Mouse (Mus musculus): ENCODE data around the gene Slc26a6. TPM values are rescaled to one million over a fixed set of nuclear protein-coding genes. Genes with fewer than 3 reads are reported as not detected.

Gene Slc26a6
- 4.9 and 6.0 TPM in 2 replicates for polyA plus RNA-seq (2015; fragmentation: Nextera tagmentation; extraction: Ambion mirVana)

GRCm38 (mm10) chr9:108852976-108853375, at the start of gene Slc26a6:
Gene Slc26a6 (plus strand): TSS chr9:108853283.

DNA sequence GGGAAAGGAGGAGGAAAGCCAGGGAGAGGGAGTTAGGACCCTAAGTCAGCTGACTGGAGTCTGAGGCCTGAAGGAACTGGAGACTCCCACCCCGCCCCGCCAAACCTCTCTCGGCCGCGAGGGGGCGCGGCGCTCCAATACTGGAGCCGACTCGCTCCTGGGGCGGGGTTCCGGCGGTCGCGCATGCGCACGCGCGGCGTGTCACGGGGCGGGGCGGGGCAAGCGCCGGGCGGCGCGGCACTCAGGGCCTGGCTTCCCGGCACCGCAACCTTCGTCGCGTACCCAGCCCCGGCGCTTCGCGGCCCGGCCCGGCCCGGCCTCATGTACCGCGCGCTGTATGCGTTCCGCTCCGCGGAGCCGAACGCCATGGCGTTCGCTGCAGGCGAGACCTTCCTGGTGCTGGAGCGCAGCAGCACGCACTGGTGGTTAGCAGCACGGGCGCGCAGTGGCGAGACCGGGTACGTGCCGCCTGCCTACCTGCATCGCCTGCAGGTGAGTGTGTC, 44.9 kb upstream of the Slc26a6 start, which contains the start of gene Nckipsd:
Gene Nckipsd, plus strand, starts transcription at position 206 of the 503 bp plus-strand sequence.

GRCm38 (mm10) chr9:108825820-108826699, 27.0 kb upstream of the Slc26a6 start, which contains the start of gene Celsr3:
Gene Celsr3 (plus strand): TSS chr9:108826320.

DNA sequence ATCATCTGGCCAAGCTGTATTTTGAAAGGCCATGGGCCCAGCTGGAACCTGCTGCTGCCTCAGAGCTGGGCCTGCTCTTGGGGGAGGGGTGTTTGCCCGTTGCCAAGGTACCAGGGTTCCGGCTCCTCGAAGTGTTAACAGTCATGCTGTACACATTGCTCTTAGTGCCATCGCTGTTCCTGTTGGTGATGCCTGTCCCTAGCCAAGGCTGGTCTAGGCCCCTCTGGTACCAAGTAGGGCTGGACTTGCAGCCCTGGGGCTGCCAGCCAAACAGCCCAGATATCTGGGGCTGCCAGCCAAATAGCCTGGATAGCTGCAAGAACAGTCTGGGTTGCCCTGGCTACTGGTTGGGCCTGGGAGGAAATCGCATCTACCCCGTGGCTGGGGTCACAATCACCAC, 61.4 kb downstream of the Slc26a6 start, which contains the start of gene Tmem89:
Gene Tmem89, plus strand, starts transcription at position 129 of the 400 bp plus-strand sequence.

GRCm38 (mm10) chr9:108936418-108937364, 83.6 kb downstream of the Slc26a6 start, which contains the start of gene Uqcrc1:
Gene Uqcrc1 (plus strand): TSS chr9:108936633.

DNA sequence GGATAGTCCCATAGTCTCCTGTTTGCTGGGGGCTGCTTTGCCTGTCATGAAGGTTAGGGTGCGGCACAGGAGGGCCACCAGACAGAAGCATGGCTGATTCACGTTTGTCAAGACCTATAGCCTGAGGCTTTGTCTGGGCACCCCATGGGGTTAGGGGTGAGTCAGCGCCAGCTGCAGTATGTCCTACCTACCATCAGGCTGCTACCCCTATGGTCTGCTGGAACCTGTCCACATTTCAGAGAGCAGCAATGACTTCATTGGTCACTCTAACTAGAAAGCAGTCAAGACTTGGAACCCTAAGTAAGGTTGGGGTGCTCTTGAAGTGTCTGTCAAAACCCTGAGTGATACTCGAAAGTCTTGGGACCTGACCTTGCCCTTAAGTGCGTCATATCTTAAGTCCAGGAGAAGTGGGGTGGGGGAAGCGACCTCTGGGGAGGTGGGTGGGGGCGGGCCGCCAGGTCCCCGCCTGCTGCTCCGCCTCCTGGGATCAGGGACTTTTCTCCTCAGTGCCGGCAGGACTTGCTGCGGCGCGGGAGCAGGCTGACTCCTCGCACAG, 100.1 kb downstream of the Slc26a6 start, which contains the start of gene Col7a1:
Gene Col7a1, plus strand, starts transcription at position 506 of the 556 bp plus-strand sequence.

Small RNA genes within 50 kb of the gene (microRNA-seq; reads per million reads assigned to microRNA genes)
- gene Gm23156 (ENCODE audit: borderline replicate concordance, insufficient number of aligned reads) = not detected

Other genes with a start within 250 kb of the Slc26a6 start
- 24.4 and 32.1 TPM in 2 replicates for gene Arih2, start 203.9 kb upstream of the Slc26a6 start, polyA plus RNA-seq (2015; fragmentation: Nextera tagmentation; extraction: Ambion mirVana)
- 45.2 and 70.4 TPM in 2 replicates for gene Slc25a20, start 191.2 kb upstream of the Slc26a6 start, polyA plus RNA-seq (2015; fragmentation: Nextera tagmentation; extraction: Ambion mirVana)
- 16.7 and 17.3 TPM in 2 replicates for gene Prkar2a, start 164.0 kb upstream of the Slc26a6 start, polyA plus RNA-seq (2015; fragmentation: Nextera tagmentation; extraction: Ambion mirVana)
- gene Ip6k2, start 69.5 kb upstream of the Slc26a6 start, polyA plus RNA-seq (2015; fragmentation: Nextera tagmentation; extraction: Ambion mirVana) = 54.1 and 55.9 TPM in 2 replicates
- 8.4 and 9.3 TPM in 2 replicates for gene Nckipsd, start 44.9 kb upstream of the Slc26a6 start, polyA plus RNA-seq (2015; fragmentation: Nextera tagmentation; extraction: Ambion mirVana)
- 1.7 and 1.9 TPM in 2 replicates for gene Celsr3, start 27.0 kb upstream of the Slc26a6 start, polyA plus RNA-seq (2015; fragmentation: Nextera tagmentation; extraction: Ambion mirVana)
- 0.17 TPM in 1 of 2 replicates, not detected in the other for gene Tmem89, start 61.3 kb downstream of the Slc26a6 start, polyA plus RNA-seq (2015; fragmentation: Nextera tagmentation; extraction: Ambion mirVana)
- gene Uqcrc1, start 83.3 kb downstream of the Slc26a6 start, polyA plus RNA-seq (2015; fragmentation: Nextera tagmentation; extraction: Ambion mirVana) = 300 and 412 TPM in 2 replicates
- 6.9 and 7.2 TPM in 2 replicates for gene Col7a1, start 100.3 kb downstream of the Slc26a6 start, polyA plus RNA-seq (2015; fragmentation: Nextera tagmentation; extraction: Ambion mirVana)
- 0.30 TPM in 1 of 2 replicates, not detected in the other for gene Ucn2, start 132.7 kb downstream of the Slc26a6 start, polyA plus RNA-seq (2015; fragmentation: Nextera tagmentation; extraction: Ambion mirVana)
- 5.4 and 5.8 TPM in 2 replicates for gene Pfkfb4, start 138.5 kb downstream of the Slc26a6 start, polyA plus RNA-seq (2015; fragmentation: Nextera tagmentation; extraction: Ambion mirVana)
- gene Shisa5, start 185.3 kb downstream of the Slc26a6 start, polyA plus RNA-seq (2015; fragmentation: Nextera tagmentation; extraction: Ambion mirVana) = 120 and 181 TPM in 2 replicates
- gene Trex1, start 206.5 kb downstream of the Slc26a6 start, polyA plus RNA-seq (2015; fragmentation: Nextera tagmentation; extraction: Ambion mirVana) = 19.0 and 28.9 TPM in 2 replicates
- 14.4 and 21.7 TPM in 2 replicates for gene Atrip, start 220.8 kb downstream of the Slc26a6 start, polyA plus RNA-seq (2015; fragmentation: Nextera tagmentation; extraction: Ambion mirVana)
- gene Ccdc51, start 229.2 kb downstream of the Slc26a6 start, polyA plus RNA-seq (2015; fragmentation: Nextera tagmentation; extraction: Ambion mirVana) = 20.5 and 24.2 TPM in 2 replicates
- gene Tma7, start 229.3 kb downstream of the Slc26a6 start, polyA plus RNA-seq (2015; fragmentation: Nextera tagmentation; extraction: Ambion mirVana) = 801 and 807 TPM in 2 replicates
- gene Plxnb1, start 242.1 kb downstream of the Slc26a6 start, polyA plus RNA-seq (2015; fragmentation: Nextera tagmentation; extraction: Ambion mirVana) = 7.9 and 14.1 TPM in 2 replicates

Measured in adrenal gland, postnatal 0 days (tissue).